Mouse (Mus musculus) cerebellum, adult 2 months (tissue): ENCODE results near the gene Sema3e. TPM values are rescaled to one million over a fixed set of nuclear protein-coding genes. Genes with fewer than 3 reads are reported as not detected.

Experiments
- DNase-seq, 2 experiments: peaks; one replicate each; pipeline ENCODE4 v3.0.0; 2021
- H3K27ac ChIP-seq: fragments of 200-500 bp; 2 replicates; pipeline ENCODE4 v1.5.1; 2012; ENCODE audit warnings: low read length, control low read depth, inconsistent platforms; ENCODE audit not compliant: insufficient read depth
- H3K27me3 ChIP-seq: fragments of 200-500 bp; 2 replicates; pipeline ENCODE4 v1.6.1; 2012; ENCODE audit warnings: inconsistent platforms, mild to moderate bottlenecking, low read length, moderate library complexity; ENCODE audit not compliant: control insufficient read depth, insufficient read depth
- H3K4me1 ChIP-seq: fragments of 200-500 bp; 2 replicates; pipeline ENCODE4 v1.6.1; 2011; ENCODE audit warnings: low read length; ENCODE audit not compliant: control insufficient read depth, insufficient read depth
- H3K4me3 ChIP-seq: fragments of 200-500 bp; replicated peaks from 2 replicates; pipeline ENCODE3; 2011; ENCODE audit warnings: mild to moderate bottlenecking, low read depth, low read length, control low read depth; ENCODE audit not compliant: insufficient read depth
- CTCF ChIP-seq: fragments of 200-500 bp; IDR thresholded peaks from 2 replicates; pipeline ENCODE4 v1.5.1; 2011; ENCODE audit warnings: low read depth, mild to moderate bottlenecking, control low read depth, low read length, moderate library complexity, borderline replicate concordance; ENCODE audit not compliant: insufficient read depth
- POLR2A ChIP-seq: fragments of 200-500 bp; IDR thresholded peaks from 2 replicates; pipeline ENCODE4 v1.6.1; 2011; ENCODE audit warnings: low read length, control low read depth, borderline replicate concordance; ENCODE audit not compliant: insufficient read depth
- WGBS: fragments of 180-500 bp; shearing (Covaris S2); methylation state at CpG from one replicate; pipeline ENCODE4 v1.1.7; 2018; 5-methylcytosine and 5-hydroxymethylcytosine counted together
- polyA plus RNA-seq: library from polyadenylated mRNA; depleted of rRNA; stranded (reverse); fragments of >200 nt; gene quantifications from 2 replicates; pipeline ENCODE4 v1.2.3, GENCODE M21; 2012; rRNA removed

Sema3e gene
- polyA plus RNA-seq, 1 experiment = 4.5 TPM

DNA sequence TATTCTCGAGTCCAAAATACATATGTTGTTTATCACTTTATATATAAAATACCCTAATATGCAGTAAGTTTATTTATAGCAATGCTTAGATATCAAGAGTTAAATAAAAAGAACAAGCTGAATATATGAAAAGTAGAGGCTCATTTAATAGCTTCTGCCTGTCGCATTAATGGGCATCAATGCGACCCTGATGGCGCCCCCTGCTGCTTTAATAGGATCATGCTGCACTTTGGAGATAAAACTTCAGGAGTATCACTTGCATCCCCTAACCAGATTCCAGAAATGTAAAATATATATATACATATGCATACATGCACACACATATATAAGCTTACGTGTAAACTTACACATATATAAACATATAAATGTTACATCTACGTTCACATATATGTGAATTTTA is 199.4 kb downstream of the Sema3e start:
- Histone ChIP-seq H3K27me3 (no peaks in the 10 kb centered on the region), H3K4me3 (no peak overlapping the region), H3K4me1 (no peaks in the 10 kb centered on the region), H3K27ac (no peak overlapping the region)
- TF ChIP-seq CTCF (no peak), POLR2A (no peak)
- 91% methylated on average over 6 of the region's 6 CpGs for WGBS
- no peak for DNase-seq

DNA sequence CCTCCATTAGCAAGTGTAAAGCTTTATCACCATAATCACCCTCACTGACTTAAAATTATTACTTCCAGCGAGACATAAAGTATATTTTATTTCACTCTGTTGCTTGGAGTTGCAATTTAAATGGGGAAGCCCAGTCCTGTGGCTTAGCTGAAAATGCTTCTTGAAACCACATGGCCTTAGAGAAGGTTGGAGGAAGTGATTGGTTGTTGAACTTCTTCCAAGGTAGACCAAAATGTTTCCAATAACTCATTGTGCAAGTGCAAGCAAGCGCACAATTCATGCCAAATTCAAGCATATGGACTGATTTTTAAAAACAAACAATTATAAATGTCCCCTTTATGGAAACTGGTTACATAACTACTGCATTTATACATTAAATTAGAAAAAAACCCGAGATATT is 206.0 kb downstream of the Sema3e start:
- WGBS = 72% methylated on average over 3 of the region's 3 CpGs
- no peak for TF ChIP-seq CTCF
- TF ChIP-seq POLR2A = no peak
- no peak for DNase-seq
- H3K4me1 ChIP-seq = no peaks in the 10 kb centered on the region
- no peak overlapping the region for H3K4me3 ChIP-seq
- H3K27ac ChIP-seq = no peak overlapping the region
- no peaks in the 10 kb centered on the region for H3K27me3 ChIP-seq

DNA sequence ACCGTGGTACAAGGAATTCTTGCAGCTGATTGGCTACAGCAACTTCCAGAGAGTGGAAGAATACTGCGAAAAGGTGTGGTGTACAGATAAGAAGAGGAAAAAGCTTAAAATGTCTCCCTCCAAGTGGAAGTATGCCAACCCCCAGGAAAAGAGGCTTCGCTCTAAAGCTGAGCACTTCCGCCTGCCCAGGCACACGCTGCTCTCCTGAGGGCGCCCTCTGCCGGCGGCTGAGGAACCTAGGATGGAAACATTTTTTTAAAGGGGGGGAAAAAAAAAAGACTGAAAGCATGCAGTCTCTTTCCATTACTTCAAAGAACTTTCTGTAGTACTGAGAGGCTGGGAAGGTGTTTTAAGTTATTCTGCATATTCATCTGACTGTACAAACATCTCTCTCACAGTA is 227.5 kb downstream of the Sema3e start:
- no peak overlapping the region for H3K27ac ChIP-seq
- TF ChIP-seq CTCF = no peak
- no peak for TF ChIP-seq POLR2A
- no peak for DNase-seq
- 34% methylated on average over 8 of the region's 8 CpGs for WGBS
- no peaks in the 10 kb centered on the region for H3K27me3 ChIP-seq
- no peaks in the 10 kb centered on the region for H3K4me1 ChIP-seq
- H3K4me3 ChIP-seq = no peak overlapping the region

DNA sequence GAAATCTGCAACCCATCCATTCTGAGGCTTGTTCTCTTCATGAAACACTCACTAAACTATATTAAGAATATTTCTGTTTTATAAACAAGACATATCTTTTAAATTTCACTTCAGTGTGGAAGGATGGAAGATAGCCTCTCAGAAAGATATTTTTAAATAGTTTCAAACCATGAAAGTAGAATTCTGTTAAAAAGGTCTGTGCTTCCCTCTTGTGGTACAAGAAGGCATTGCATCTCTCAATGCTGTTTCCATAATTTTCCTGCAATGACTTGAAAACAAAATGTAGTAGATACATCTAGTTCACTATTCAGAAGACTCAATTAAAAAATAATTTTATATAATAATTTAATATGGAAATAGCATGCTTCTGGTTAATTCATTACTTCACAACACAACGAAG is 228.3 kb downstream of the Sema3e start:
- 72% methylated on average over 1 of the region's 1 CpGs for WGBS
- H3K27me3 ChIP-seq = no peaks in the 10 kb centered on the region
- DNase-seq = no peak
- no peaks in the 10 kb centered on the region for H3K4me1 ChIP-seq
- no peak overlapping the region for H3K27ac ChIP-seq
- H3K4me3 ChIP-seq = no peak overlapping the region
- TF ChIP-seq POLR2A = no peak
- peak; percentile 36; the same call in 1 of the 2 replicates for TF ChIP-seq CTCF

DNA sequence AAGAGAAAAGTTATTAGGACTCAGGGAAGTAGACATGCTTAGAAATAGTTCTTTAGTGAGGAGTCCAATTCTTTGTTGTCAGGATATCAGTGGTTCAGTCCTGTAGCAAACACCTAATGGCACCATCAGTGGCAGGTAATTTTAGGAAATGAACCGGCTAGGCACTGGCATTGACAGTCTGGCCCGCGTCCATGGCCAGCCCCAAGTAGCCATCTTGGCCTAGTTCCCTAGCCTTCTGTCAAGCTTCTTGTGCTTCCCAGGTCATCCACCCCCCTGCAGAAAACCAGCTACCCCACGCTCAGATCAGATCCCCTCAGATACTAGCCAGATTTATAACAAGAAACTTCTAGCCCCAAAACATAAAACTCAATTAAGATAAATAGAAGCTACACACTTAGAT is 235.1 kb downstream of the Sema3e start:
- Histone ChIP-seq H3K4me3 (no peak overlapping the region), H3K27me3 (no peaks in the 10 kb centered on the region), H3K27ac (no peak overlapping the region), H3K4me1 (no peaks in the 10 kb centered on the region; the same call in 1 of the 2 replicates)
- WGBS = 50% methylated on average over 4 of the region's 4 CpGs
- peak in 1 of 2 experiments; percentile 33 for DNase-seq
- no peak for TF ChIP-seq POLR2A
- no peak for TF ChIP-seq CTCF

DNA sequence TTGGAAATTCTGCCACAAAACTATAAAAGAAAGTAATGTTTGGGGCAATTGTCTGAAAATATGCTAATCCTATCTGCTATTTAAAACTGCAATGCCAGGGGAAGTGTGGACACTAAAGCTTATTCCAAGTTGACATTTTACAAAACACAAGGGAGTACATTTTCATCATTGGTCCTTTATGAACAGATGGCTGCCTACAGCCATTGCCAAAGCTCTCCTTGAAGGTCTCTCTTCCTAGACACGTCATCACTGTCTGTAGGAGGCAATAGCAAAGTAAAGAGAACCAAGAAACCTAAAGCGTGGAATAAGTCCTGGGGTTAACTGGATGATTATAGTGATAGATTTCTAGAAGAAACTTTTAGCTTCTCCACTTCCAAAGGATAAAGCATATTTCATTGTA is 242.3 kb downstream of the Sema3e start:
- WGBS = 18% methylated on average over 2 of the region's 2 CpGs
- H3K27me3 ChIP-seq = no peaks in the 10 kb centered on the region
- no peak for TF ChIP-seq POLR2A
- TF ChIP-seq CTCF = no peak

More for the DNA sequence above, 242.3 kb downstream of the Sema3e start:
- Histone ChIP-seq H3K27ac (no peak overlapping the region), H3K4me1 (no peaks in the 10 kb centered on the region), H3K4me3 (no peak overlapping the region)
- peak in 1 of 2 experiments; percentile 7 for DNase-seq

Other genes with a start within 250 kb of the Sema3e start
- gene Speer3, start 233.7 kb upstream of the Sema3e start, polyA plus RNA-seq = not detected in 2 replicates